Mouse (Mus musculus): ENCODE measurements around the gene Slc2a10. TPM values are rescaled to one million over a fixed set of nuclear protein-coding genes. Genes with fewer than 3 reads are reported as not detected.

Slc2a10 gene
- polyA plus RNA-seq, 1 experiment, result 3.9 TPM

DNA sequence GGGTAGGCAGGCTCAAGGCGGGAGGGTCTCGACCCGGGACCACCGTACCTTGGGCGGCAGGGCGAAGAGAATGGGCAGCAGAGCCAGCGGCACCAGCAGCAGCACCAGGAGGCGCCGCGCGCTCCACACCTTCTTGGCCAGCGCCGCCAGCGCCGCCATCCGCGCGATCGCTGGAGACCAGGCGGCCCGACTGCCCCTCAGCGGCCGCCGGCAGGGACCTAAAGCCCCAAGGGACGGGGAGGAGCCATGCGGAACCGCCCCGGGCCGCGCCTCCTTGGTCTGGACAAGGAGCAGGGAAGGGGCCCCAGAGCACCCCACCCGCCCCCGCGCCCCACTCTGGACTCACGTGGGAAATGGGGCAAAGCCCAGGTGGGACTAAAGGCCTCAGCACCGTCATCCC is 30.6 kb upstream of the Slc2a10 start, which contains the start of gene Slc13a3:
TSS of gene Slc13a3 (minus strand) at position 228 of the 400 bp plus-strand sequence.
- TF ChIP-seq POLR2A (IDR thresholded peaks at IDR 0.05; ENCODE audit: low read depth, low read length) (no peak), CTCF (IDR thresholded peaks at IDR 0.05; ENCODE audit: extremely low read depth, insufficient read length, insufficient replicate concordance, low read depth, low read length) (no peak)
- no peak within 1 kb of the TSS for H3K27ac ChIP-seq (ENCODE audit: insufficient read depth, low read depth, low read length)
- WGBS, result 2% methylated on average over 35 of the region's 35 CpGs
- no peak within 1 kb of the TSS for H3K4me3 ChIP-seq (ENCODE audit: low read depth, low read length)
- H3K4me1 ChIP-seq (ENCODE audit: control insufficient read depth, insufficient read depth, insufficient read length, low read length), result no peaks in the 10 kb centered on the region
- H3K27me3 ChIP-seq (ENCODE audit: control insufficient read depth, insufficient read depth, low read length), result peaks cover 12% of the 10 kb centered on the region
- H3K36me3 ChIP-seq (ENCODE audit: control insufficient read depth, insufficient read depth, low read length), result no peaks in the 10 kb centered on the region

DNA sequence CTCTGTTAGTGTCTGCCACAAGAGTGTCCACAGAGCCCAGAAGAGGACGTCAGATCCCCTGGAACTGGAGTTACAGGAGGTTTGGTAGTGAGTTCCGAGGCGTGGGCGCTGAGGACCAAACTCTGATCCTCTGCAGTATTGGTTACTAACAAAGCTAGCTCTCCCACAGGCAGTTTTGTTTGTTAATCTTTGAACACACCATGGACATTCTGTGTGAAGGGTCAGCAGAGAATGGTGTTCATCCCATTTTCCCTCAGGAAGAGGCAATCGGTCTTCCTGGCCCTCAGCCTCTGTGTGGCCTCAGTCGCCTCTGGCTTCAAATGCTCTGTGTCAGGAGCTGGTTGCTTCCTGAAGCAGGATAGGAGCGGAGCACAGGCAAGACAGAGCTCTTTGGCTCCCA is 28.2 kb upstream of the Slc2a10 start:
- TF ChIP-seq POLR2A (IDR thresholded peaks at IDR 0.05; ENCODE audit: low read depth, low read length) (no peak), CTCF (IDR thresholded peaks at IDR 0.05; ENCODE audit: extremely low read depth, insufficient read length, insufficient replicate concordance, low read depth, low read length) (no peak)
- WGBS, result 86% methylated on average over 7 of the region's 7 CpGs

DNA sequence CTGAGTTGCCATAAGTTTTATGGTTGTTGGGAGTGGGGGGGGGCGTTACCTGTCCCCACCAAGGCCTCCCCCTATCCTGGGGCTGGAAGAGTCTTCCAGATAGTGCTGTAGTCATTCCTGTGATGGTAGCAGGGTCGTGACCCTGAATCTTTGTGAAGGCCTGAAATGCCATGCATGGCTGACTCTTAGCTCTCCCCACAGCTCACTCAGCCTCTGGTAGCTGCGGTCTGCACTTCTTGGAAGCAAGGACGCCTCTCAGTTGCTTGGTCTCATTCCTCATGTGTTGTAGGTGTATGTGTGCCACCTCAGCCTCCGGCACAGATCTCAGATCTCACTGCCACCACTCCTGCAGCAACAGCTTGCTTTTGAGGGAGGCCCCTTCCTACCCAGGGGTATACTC is 27.7 kb upstream of the Slc2a10 start:
- Histone ChIP-seq H3K4me3 (ENCODE audit: low read depth, low read length) (no peak overlapping the region), H3K36me3 (ENCODE audit: control insufficient read depth, insufficient read depth, low read length) (no peaks in the 10 kb centered on the region), H3K27me3 (ENCODE audit: control insufficient read depth, insufficient read depth, low read length) (peaks cover 12% of the 10 kb centered on the region), H3K27ac (ENCODE audit: insufficient read depth, low read depth, low read length) (no peak overlapping the region), H3K4me1 (ENCODE audit: control insufficient read depth, insufficient read depth, insufficient read length, low read length) (no peaks in the 10 kb centered on the region)
- TF ChIP-seq CTCF (IDR thresholded peaks at IDR 0.05; ENCODE audit: extremely low read depth, insufficient read length, insufficient replicate concordance, low read depth, low read length) (no peak), POLR2A (IDR thresholded peaks at IDR 0.05; ENCODE audit: low read depth, low read length) (no peak)
- 55% methylated on average over 5 of the region's 5 CpGs for WGBS

More for the DNA sequence above, 28.2 kb upstream of the Slc2a10 start:
- Histone ChIP-seq H3K27ac (ENCODE audit: insufficient read depth, low read depth, low read length) (no peak overlapping the region), H3K4me3 (ENCODE audit: low read depth, low read length) (no peak overlapping the region), H3K36me3 (ENCODE audit: control insufficient read depth, insufficient read depth, low read length) (no peaks in the 10 kb centered on the region), H3K4me1 (ENCODE audit: control insufficient read depth, insufficient read depth, insufficient read length, low read length) (no peaks in the 10 kb centered on the region), H3K27me3 (ENCODE audit: control insufficient read depth, insufficient read depth, low read length) (peaks cover 12% of the 10 kb centered on the region)

DNA sequence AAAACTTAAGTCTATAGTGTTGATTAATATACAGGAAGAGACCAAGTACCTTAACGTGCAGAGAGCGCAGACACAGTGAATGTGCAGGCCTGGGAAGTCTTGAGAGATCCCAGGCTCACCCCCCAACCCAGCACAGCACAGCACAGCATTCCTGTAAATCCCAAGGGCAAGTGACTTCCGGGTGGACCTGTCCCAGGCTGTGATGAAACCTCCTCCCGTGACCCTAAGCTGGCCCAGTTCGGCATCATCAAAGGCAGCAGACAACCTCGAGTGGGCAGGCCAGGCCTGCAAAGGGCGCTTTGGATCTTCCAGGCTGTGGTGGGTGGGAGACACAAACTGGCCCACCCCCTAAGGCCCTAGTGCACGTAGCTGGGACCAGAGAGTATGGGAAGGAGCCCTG is 21.6 kb upstream of the Slc2a10 start:
- 0 out of 2 replicates have a peak, but pooled peaks cover 2% of the 10 kb centered on the region for H3K4me1 ChIP-seq (ENCODE audit: control insufficient read depth, insufficient read depth, insufficient read length, low read length)
- no peak for TF ChIP-seq CTCF (IDR thresholded peaks at IDR 0.05; ENCODE audit: extremely low read depth, insufficient read length, insufficient replicate concordance, low read depth, low read length)
- TF ChIP-seq POLR2A (IDR thresholded peaks at IDR 0.05; ENCODE audit: low read depth, low read length), result no peak
- no peaks in the 10 kb centered on the region for H3K27me3 ChIP-seq (ENCODE audit: control insufficient read depth, insufficient read depth, low read length)
- WGBS, result 66% methylated on average over 8 of the region's 8 CpGs
- H3K4me3 ChIP-seq (ENCODE audit: low read depth, low read length), result no peak overlapping the region
- H3K27ac ChIP-seq (ENCODE audit: insufficient read depth, low read depth, low read length), result no peak overlapping the region
- no peaks in the 10 kb centered on the region for H3K36me3 ChIP-seq (ENCODE audit: control insufficient read depth, insufficient read depth, low read length)

DNA sequence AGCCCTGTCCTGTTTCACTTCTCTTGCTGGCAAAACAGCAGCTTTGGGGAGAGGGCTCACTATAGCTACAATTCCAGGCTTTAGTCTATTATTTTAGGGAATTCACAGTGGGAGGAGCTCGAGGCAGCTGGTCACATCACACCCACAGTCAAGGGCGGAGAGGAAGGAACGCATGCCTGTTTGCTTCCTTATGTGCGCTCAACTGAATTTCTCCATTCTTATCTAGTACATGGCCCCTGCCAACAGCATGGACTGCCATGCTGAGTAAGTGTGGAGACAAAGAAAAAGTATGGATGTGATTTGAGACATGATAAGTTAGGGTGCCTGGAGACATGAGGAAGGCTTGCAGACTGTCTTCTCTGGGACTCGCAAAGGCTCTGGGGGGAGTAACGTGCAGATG is 19.4 kb upstream of the Slc2a10 start:
- no peak overlapping the region for H3K27ac ChIP-seq (ENCODE audit: insufficient read depth, low read depth, low read length)
- 0 out of 2 replicates have a peak, but pooled peaks cover 2% of the 10 kb centered on the region for H3K4me1 ChIP-seq (ENCODE audit: control insufficient read depth, insufficient read depth, insufficient read length, low read length)
- TF ChIP-seq POLR2A (IDR thresholded peaks at IDR 0.05; ENCODE audit: low read depth, low read length) (no peak), CTCF (IDR thresholded peaks at IDR 0.05; ENCODE audit: extremely low read depth, insufficient read length, insufficient replicate concordance, low read depth, low read length) (no peak)
- H3K4me3 ChIP-seq (ENCODE audit: low read depth, low read length), result no peak overlapping the region
- H3K27me3 ChIP-seq (ENCODE audit: control insufficient read depth, insufficient read depth, low read length), result no peaks in the 10 kb centered on the region
- H3K36me3 ChIP-seq (ENCODE audit: control insufficient read depth, insufficient read depth, low read length), result no peaks in the 10 kb centered on the region
- WGBS, result 37% methylated on average over 6 of the region's 6 CpGs

DNA sequence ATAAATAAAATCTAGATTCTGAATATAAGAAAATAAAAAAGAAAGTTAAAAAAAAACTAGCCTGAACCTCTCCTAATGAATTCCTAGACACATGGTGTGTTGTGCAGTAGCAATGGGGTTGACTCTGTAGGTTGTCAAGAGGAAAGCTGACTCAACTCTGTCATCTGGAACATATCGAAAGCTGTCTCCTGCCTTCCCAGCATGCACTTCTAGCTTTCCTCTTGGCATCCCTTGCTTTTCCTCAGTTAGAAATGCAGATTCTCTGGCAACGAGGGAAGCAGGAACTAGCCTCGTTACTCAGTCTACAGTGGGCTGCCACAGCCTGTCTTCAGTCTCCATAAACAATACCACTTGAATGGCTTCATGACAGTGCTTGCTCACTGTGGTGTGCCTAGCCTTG is 17.8 kb upstream of the Slc2a10 start:
- peaks cover 6% of the 10 kb centered on the region for H3K36me3 ChIP-seq (ENCODE audit: control insufficient read depth, insufficient read depth, low read length)
- H3K27ac ChIP-seq (ENCODE audit: insufficient read depth, low read depth, low read length), result no peak overlapping the region
- 68% methylated on average over 3 of the region's 3 CpGs for WGBS
- no peaks in the 10 kb centered on the region for H3K27me3 ChIP-seq (ENCODE audit: control insufficient read depth, insufficient read depth, low read length)
- no peak overlapping the region for H3K4me3 ChIP-seq (ENCODE audit: low read depth, low read length)
- 0 out of 2 replicates have a peak, but pooled peaks cover 2% of the 10 kb centered on the region for H3K4me1 ChIP-seq (ENCODE audit: control insufficient read depth, insufficient read depth, insufficient read length, low read length)
- TF ChIP-seq CTCF (IDR thresholded peaks at IDR 0.05; ENCODE audit: extremely low read depth, insufficient read length, insufficient replicate concordance, low read depth, low read length), result no peak
- TF ChIP-seq POLR2A (IDR thresholded peaks at IDR 0.05; ENCODE audit: low read depth, low read length), result no peak

DNA sequence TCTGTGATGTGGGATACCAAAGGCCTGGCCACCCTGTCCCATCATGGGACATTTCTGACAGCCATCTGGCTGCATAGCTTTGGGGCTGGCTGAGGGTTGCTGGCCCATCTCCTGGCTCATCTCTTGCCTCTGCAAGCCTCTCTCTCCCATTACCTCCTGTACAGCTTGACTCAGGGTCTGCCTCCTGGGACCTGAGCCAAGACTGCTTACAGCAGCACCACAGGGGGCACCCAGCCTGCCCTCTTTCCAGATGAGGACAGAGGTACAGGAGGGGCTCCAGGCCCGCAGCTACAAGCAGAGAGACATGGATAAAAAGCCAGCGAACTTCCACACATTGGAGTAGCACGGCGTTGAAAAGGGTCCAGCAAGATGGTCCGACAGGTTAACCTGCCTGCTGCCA is 17.2 kb upstream of the Slc2a10 start:
- Histone ChIP-seq H3K4me1 (ENCODE audit: control insufficient read depth, insufficient read depth, insufficient read length, low read length) (0 out of 2 replicates have a peak, but pooled peaks cover 2% of the 10 kb centered on the region), H3K36me3 (ENCODE audit: control insufficient read depth, insufficient read depth, low read length) (peaks cover 6% of the 10 kb centered on the region), H3K4me3 (ENCODE audit: low read depth, low read length) (no peak overlapping the region), H3K27me3 (ENCODE audit: control insufficient read depth, insufficient read depth, low read length) (no peaks in the 10 kb centered on the region), H3K27ac (ENCODE audit: insufficient read depth, low read depth, low read length) (no peak overlapping the region)
- 86% methylated on average over 5 of the region's 5 CpGs for WGBS
- TF ChIP-seq CTCF (IDR thresholded peaks at IDR 0.05; ENCODE audit: extremely low read depth, insufficient read length, insufficient replicate concordance, low read depth, low read length) (no peak), POLR2A (IDR thresholded peaks at IDR 0.05; ENCODE audit: low read depth, low read length) (no peak)
